Mouse (Mus musculus) C2C12 (cell line): Measurements from ENCODE around the gene Rad51b.

Experiments
- CTCF ChIP-seq: IDR thresholded peaks from one replicate; pipeline ENCODE4 v1.5.1; 2011; ENCODE audit not compliant: control insufficient read depth, insufficient read depth, insufficient read length
- MYOD1 ChIP-seq: IDR thresholded peaks from one replicate; pipeline ENCODE4 v1.6.1; 2011; ENCODE audit warnings: low read depth; ENCODE audit not compliant: control insufficient read depth, insufficient read length
- USF1 ChIP-seq: IDR thresholded peaks from one replicate; pipeline ENCODE4 v1.6.1; 2011; ENCODE audit warnings: low read depth, mild to moderate bottlenecking, control low read depth, moderate library complexity

GRCm38 (mm10) chr12:79492175-79492574, 195.1 kb downstream of the Rad51b start:
- TF ChIP-seq USF1: no peak
- no peak for TF ChIP-seq CTCF
- TF ChIP-seq MYOD1: no peak
